11 mouse cellular contexts compared by ENCODE assay signal in the genomic region with DNA sequence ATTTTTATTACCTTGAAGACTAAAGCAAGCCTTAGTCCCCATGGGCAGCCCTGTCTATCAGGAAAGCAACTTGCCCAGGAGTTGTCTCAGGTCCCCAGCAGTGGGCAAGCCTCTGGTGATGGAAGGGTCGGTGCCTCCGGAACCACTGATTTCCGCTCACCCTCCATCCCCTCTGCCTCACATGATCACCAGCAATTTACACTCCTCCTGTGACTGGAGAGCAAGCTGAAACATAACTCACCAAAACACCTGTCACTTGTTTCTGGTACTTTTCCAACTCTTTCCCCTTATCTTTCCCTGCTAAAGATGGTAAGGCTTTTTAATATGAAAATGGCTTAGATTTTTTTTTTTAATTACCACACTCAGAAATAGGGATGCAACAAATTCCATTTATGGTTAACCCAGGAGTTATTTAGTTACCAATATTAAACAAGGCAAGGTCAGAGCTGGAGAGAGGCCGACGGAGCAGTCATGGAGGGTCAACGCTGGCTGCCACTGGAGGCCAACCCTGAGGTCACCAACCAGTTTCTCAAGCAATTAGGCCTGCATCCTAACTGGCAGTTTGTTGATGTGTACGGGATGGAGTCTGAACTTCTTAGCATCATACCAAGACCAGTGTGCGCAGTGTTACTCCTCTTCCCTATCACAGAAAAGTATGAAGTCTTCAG. TPM values are rescaled to one million over a fixed set of nuclear protein-coding genes. Genes with fewer than 3 reads are reported as not detected.
DNase-seq lines count a peak whose midpoint lies in the region; ATAC-seq and TF ChIP-seq lines count a peak whose summit lies in the region.
"Had no signal": no experiment of that assay in that cellular context is flagged by ENCODE, and none has a peak within 500 bp of the region (broad histone marks: within the 10 kb centered on the region; RNA-seq: fewer than 3 reads in every experiment).

Gene Uchl4, plus strand, starts transcription at position 434 of the 668 bp plus-strand sequence.

- no peaks in the 10 kb centered on the region for H3K27me3 ChIP-seq in hindbrain, embryonic 10.5 days (ENCODE audit: insufficient read depth, poor library complexity, severe bottlenecking)
- H3K27me3 ChIP-seq in hindbrain, embryonic 14.5 days (ENCODE audit: control insufficient read depth, insufficient read depth, low read length) = no peaks in the 10 kb centered on the region
- H3K27me3 ChIP-seq in neural tube, embryonic 13.5 days = no peaks in the 10 kb centered on the region
- H3K27me3 ChIP-seq in kidney, embryonic 16.5 days (ENCODE audit: insufficient read depth, low read length) = no peaks in the 10 kb centered on the region
- no peaks in the 10 kb centered on the region for H3K27me3 ChIP-seq in stomach, postnatal 0 days (ENCODE audit: control insufficient read depth, insufficient read depth, low read length)

- no peak for TF ChIP-seq EP300 in stomach, postnatal 0 days (optimal IDR thresholded peaks at IDR 0.05)

- no peaks in the 10 kb centered on the region for H3K9me3 ChIP-seq in hindbrain, embryonic 10.5 days
- no peaks in the 10 kb centered on the region for H3K9me3 ChIP-seq in hindbrain, embryonic 14.5 days (ENCODE audit: control insufficient read depth, low read length)
- no peaks in the 10 kb centered on the region for H3K9me3 ChIP-seq in neural tube, embryonic 13.5 days
- H3K9me3 ChIP-seq in kidney, embryonic 16.5 days (ENCODE audit: low read length) = no peaks in the 10 kb centered on the region
- H3K9me3 ChIP-seq in stomach, postnatal 0 days (ENCODE audit: control insufficient read depth, low read length) = no peaks in the 10 kb centered on the region

- no peak for DNase-seq in hindbrain, embryonic 10.5 days (ENCODE audit: low spot score)
- no peak for DNase-seq in hindbrain, embryonic 14.5 days (ENCODE audit: low spot score)
- DNase-seq in neural tube, embryonic 10.5 days (ENCODE audit: extremely low spot score, low spot score) = no peak
- DNase-seq in stomach, postnatal 0 days (ENCODE audit: low spot score) = no peak
- no peak for DNase-seq in adrenal gland, postnatal 14 days
- no peak for DNase-seq in adrenal gland, adult (ENCODE audit: inconsistent age in 2 of 2, low spot score in 1 of 2)
- DNase-seq: lung, postnatal 4 days; thymus, postnatal 14 days had no signal

- peaks cover 36% of the 10 kb centered on the region for H3K4me1 ChIP-seq in hindbrain, embryonic 10.5 days (replicated peaks)
- H3K4me1 ChIP-seq in hindbrain, embryonic 14.5 days (replicated peaks; ENCODE audit: control insufficient read depth, insufficient read depth, low read length) = peaks cover 16% of the 10 kb centered on the region
- peaks cover 46% of the 10 kb centered on the region for H3K4me1 ChIP-seq in neural tube, embryonic 13.5 days (replicated peaks)
- peaks cover 55% of the 10 kb centered on the region for H3K4me1 ChIP-seq in kidney, embryonic 16.5 days (ENCODE audit: insufficient read depth, low read length)
- H3K4me1 ChIP-seq in stomach, postnatal 0 days (replicated peaks; ENCODE audit: control insufficient read depth, insufficient read depth) = no peaks in the 10 kb centered on the region

- no peak within 1 kb of the TSS for H3K4me2 ChIP-seq in hindbrain, embryonic 14.5 days (replicated peaks)
- H3K4me2 ChIP-seq in neural tube, embryonic 13.5 days = no peak within 1 kb of the TSS
- peak within 1 kb of the TSS; percentile 13; the same call in 1 of the 2 replicates for H3K4me2 ChIP-seq in kidney, embryonic 16.5 days (replicated peaks; ENCODE audit: low read depth, low read length)
- H3K4me2 ChIP-seq in stomach, postnatal 0 days (replicated peaks; ENCODE audit: low read depth) = no peak within 1 kb of the TSS

- WGBS in hindbrain, embryonic 10.5 days = 87% methylated on average over 8 of the region's 8 CpGs
- WGBS in hindbrain, embryonic 14.5 days = 93% methylated on average over 8 of the region's 8 CpGs
- 84% methylated on average over 8 of the region's 8 CpGs for WGBS in neural tube, embryonic 13.5 days
- 56% methylated on average over 8 of the region's 8 CpGs for WGBS in kidney, embryonic 16.5 days
- 85% methylated on average over 8 of the region's 8 CpGs for WGBS in stomach, postnatal 0 days

- H3K27ac ChIP-seq in hindbrain, embryonic 10.5 days = peak within 1 kb of the TSS; percentile 31
- no peak within 1 kb of the TSS for H3K27ac ChIP-seq in hindbrain, embryonic 14.5 days
- peak within 1 kb of the TSS; percentile 34; the same call in 1 of the 2 replicates for H3K27ac ChIP-seq in neural tube, embryonic 13.5 days (replicated peaks)
- peak within 1 kb of the TSS; percentile 54 for H3K27ac ChIP-seq in kidney, embryonic 16.5 days (ENCODE audit: low read length)
- peak within 1 kb of the TSS; percentile 19 for H3K27ac ChIP-seq in stomach, postnatal 0 days (replicated peaks)

- no peak within 1 kb of the TSS for H3K4me3 ChIP-seq in hindbrain, embryonic 10.5 days
- H3K4me3 ChIP-seq in hindbrain, embryonic 14.5 days (replicated peaks; ENCODE audit: low read length) = no peak within 1 kb of the TSS
- H3K4me3 ChIP-seq in neural tube, embryonic 13.5 days = no peak within 1 kb of the TSS
- no peak within 1 kb of the TSS for H3K4me3 ChIP-seq in kidney, embryonic 16.5 days (ENCODE audit: low read length)
- H3K4me3 ChIP-seq in stomach, postnatal 0 days (ENCODE audit: low read depth, low read length) = no peak within 1 kb of the TSS

- ATAC-seq in hindbrain, embryonic 14.5 days (ENCODE audit: low FRiP score) = no peak
- ATAC-seq in neural tube, embryonic 13.5 days (ENCODE audit: low read depth) = no peak
- ATAC-seq in kidney, embryonic 16.5 days (ENCODE audit: low FRiP score, low TSS enrichment) = 0 out of 2 replicates have a peak, but pooled peaks have one; percentile 59
- ATAC-seq in stomach, postnatal 0 days (ENCODE audit: low FRiP score, low TSS enrichment) = no peak
- ATAC-seq: CD4-positive, CD25-positive, alpha-beta regulatory T cell, adult 4 months had no signal

- peaks cover 23% of the 10 kb centered on the region; the same call in 1 of the 2 replicates for H3K36me3 ChIP-seq in hindbrain, embryonic 10.5 days
- H3K36me3 ChIP-seq in hindbrain, embryonic 14.5 days (replicated peaks; ENCODE audit: control insufficient read depth, insufficient read depth) = no peaks in the 10 kb centered on the region
- no peaks in the 10 kb centered on the region for H3K36me3 ChIP-seq in neural tube, embryonic 13.5 days
- H3K36me3 ChIP-seq in kidney, embryonic 16.5 days (ENCODE audit: insufficient read depth, low read length) = no peaks in the 10 kb centered on the region
- no peaks in the 10 kb centered on the region for H3K36me3 ChIP-seq in stomach, postnatal 0 days (ENCODE audit: control insufficient read depth, insufficient read depth, low read length)

- H3K9ac ChIP-seq in hindbrain, embryonic 14.5 days = no peak within 1 kb of the TSS
- H3K9ac ChIP-seq in neural tube, embryonic 13.5 days = no peak within 1 kb of the TSS
- no peak within 1 kb of the TSS for H3K9ac ChIP-seq in kidney, embryonic 16.5 days (replicated peaks; ENCODE audit: low read length)
- H3K9ac ChIP-seq in stomach, postnatal 0 days (ENCODE audit: low read length) = no peak within 1 kb of the TSS

- TF ChIP-seq CTCF in stomach, postnatal 0 days (IDR thresholded peaks at IDR 0.05; ENCODE audit: low read depth) = no peak

RNA-seq across cellular contexts. Expression of gene Uchl4, which starts in this region (rescaled TPM):
- polyA plus RNA-seq in hindbrain, embryonic 10.5 days (2016; fragmentation: Nextera tagmentation; extraction: Ambion mirVana) = 3.5 and 4.1 TPM in 2 replicates
- 2.7 and 2.8 TPM in 2 replicates for polyA plus RNA-seq in hindbrain, embryonic 14.5 days (2014; fragmentation: Nextera tagmentation; extraction: Ambion mirVana)
- 2.1 and 2.9 TPM in 2 replicates for polyA plus RNA-seq in neural tube, embryonic 13.5 days (2015; fragmentation: Nextera tagmentation; extraction: Ambion mirVana)
- 2.4 and 4.5 TPM in 2 replicates for polyA plus RNA-seq in kidney, embryonic 16.5 days (2015; fragmentation: Nextera tagmentation; extraction: Ambion mirVana)
- polyA plus RNA-seq in stomach, postnatal 0 days (2015; fragmentation: Nextera tagmentation; extraction: Ambion mirVana) = 2.0 and 2.2 TPM in 2 replicates
- 1.5 and 3.0 TPM in 2 replicates for total RNA-seq in adrenal gland, postnatal 14 days (2021)
